Mouse (Mus musculus): ENCODE measurements at regions not wholly inside any gene's neighbourhood (a gene's known extent, or its start where the extent isn't known, plus 50 kb on each side); places are given as distances from the start of the nearest gene placed in this dataset.
A peak's percentile ranks its signal among the peaks of the same experiment; 100 is the strongest.
"Not testable (repeated sequence)": the region's sequence is repeated elsewhere in the genome, so short reads cannot be mapped to it uniquely, and the experiment has no call there.

DNA sequence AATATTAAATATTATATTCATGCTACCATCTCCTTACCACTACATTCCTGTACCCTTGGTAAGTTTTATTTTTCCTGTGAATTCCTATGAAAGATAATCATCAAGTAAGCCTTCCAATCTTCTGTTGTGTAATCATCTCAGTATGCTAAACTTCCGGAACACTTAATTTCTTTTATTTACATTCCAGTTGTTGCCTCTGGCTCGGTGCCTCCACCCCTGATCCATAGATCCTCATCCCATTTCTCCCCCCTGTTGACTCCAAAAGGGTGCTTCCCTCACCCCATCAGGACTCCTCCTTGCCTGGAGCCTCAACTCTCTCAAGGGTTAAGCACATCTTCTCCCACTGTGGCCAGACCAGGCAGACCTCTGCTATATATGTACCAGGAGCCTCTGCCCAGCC, 379.9 kb upstream of the Cwc22 start:
- no peak for DNase-seq
- 88% methylated on average over 2 of the region's 2 CpGs for WGBS
- Histone ChIP-seq H3K27ac (ENCODE audit: insufficient read depth, low read length) (no peak overlapping the region), H3K27me3 (ENCODE audit: control insufficient read depth, insufficient read depth, low read length) (no peaks in the 10 kb centered on the region), H3K4me1 (ENCODE audit: control insufficient read depth, insufficient read depth, low read length) (peaks cover 6% of the 10 kb centered on the region; the same call in 1 of the 2 replicates), H3K4me3 (replicated peaks; ENCODE audit: insufficient read depth, low read depth, low read length) (no peak overlapping the region)
- TF ChIP-seq POLR2A (IDR thresholded peaks at IDR 0.05; ENCODE audit: borderline replicate concordance, insufficient read depth, low read length), result no peak
- TF ChIP-seq CTCF (IDR thresholded peaks at IDR 0.05; ENCODE audit: borderline replicate concordance, insufficient read depth, low read depth, low read length), result no peak

DNA sequence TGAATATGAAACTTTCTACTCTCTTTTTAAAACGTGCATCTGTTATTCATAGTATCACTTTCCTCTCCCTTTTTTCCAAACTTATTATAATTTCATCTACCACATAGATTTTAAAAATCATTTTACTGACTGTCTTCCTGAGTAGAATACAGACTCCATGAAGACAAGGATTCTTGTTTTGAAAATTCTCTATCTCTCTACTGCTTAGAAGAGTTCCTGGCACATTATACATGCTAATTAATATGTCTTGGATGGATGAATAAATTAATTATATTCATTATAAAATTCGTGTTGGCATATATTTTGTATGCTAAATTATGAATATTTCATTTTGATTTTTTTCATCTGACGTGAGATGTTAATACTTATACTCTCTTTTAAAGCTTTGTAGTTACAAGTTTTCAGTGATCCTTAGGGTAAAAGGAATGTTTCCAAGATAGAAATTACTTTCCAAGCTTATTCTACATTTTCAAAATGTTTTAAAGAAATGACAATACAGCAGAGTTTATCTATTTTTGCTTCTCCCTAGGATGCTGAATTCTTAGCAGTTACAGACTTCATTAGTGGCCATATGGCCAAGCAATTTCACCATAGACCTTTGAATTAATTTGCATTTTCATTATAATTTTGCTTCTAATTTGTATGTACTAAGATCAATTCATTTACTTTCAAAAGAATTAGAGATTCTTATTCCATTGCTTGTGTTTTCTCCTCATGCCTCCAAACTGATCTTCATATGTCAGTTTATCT, 376.2 kb upstream of the Cwc22 start:
- no peak overlapping the region for H3K4me3 ChIP-seq (replicated peaks; ENCODE audit: insufficient read depth, low read depth, low read length)
- no peaks in the 10 kb centered on the region for H3K4me1 ChIP-seq (ENCODE audit: control insufficient read depth, insufficient read depth, low read length)
- DNase-seq, result no peak
- no peaks in the 10 kb centered on the region for H3K27me3 ChIP-seq (ENCODE audit: control insufficient read depth, insufficient read depth, low read length)
- no peak overlapping the region for H3K27ac ChIP-seq (ENCODE audit: insufficient read depth, low read length)
- TF ChIP-seq CTCF (IDR thresholded peaks at IDR 0.05; ENCODE audit: borderline replicate concordance, insufficient read depth, low read depth, low read length) (no peak), POLR2A (IDR thresholded peaks at IDR 0.05; ENCODE audit: borderline replicate concordance, insufficient read depth, low read length) (no peak)
- WGBS, result 58% methylated on average over 3 of the region's 3 CpGs

DNA sequence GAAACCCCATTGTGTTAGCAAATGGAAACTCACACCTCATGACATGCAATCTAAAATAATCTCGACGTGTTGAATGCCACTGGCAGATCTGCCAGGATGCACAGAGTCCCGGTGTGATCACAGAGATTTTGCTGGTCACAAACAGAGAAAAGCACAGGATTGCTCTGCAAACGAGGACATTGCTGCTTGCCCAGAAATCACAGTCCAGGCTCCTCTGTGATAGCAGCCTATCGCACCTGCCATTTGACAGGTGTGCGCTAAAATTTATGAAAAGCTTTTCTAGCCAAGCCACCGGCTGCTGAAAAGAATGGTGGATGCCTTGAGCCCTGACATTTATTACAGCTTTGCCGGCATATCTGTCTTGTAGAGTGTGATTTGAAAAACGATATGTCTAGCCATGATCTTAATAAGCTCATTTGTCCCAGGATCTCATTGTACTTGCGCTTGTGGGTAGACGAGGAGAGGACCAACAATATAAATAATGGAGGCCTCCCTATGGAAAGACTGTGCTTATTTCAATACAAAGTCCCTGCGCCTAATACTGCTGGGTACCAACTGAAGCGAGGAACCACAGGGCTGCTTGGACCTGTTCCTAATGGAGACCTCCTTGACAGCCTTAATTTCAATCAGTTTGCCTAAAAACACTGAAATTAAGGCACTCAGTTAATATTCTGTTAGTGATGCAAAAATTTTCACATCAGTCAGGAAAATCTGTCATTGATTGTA, 365.8 kb upstream of the Cwc22 start:
- no peaks in the 10 kb centered on the region for H3K27me3 ChIP-seq (ENCODE audit: control insufficient read depth, insufficient read depth, low read length)
- DNase-seq, result peak; percentile 51 to 62
- WGBS, result 38% methylated on average over 13 of the region's 13 CpGs
- TF ChIP-seq CTCF (IDR thresholded peaks at IDR 0.05; ENCODE audit: borderline replicate concordance, insufficient read depth, low read depth, low read length) (no peak), POLR2A (IDR thresholded peaks at IDR 0.05; ENCODE audit: borderline replicate concordance, insufficient read depth, low read length) (no peak)
- H3K4me3 ChIP-seq (replicated peaks; ENCODE audit: insufficient read depth, low read depth, low read length), result no peak overlapping the region
- H3K27ac ChIP-seq (ENCODE audit: insufficient read depth, low read length), result peak overlapping the region; percentile 68; the same call in 1 of the 2 replicates
- H3K4me1 ChIP-seq (ENCODE audit: control insufficient read depth, insufficient read depth, low read length), result peaks cover 5% of the 10 kb centered on the region

DNA sequence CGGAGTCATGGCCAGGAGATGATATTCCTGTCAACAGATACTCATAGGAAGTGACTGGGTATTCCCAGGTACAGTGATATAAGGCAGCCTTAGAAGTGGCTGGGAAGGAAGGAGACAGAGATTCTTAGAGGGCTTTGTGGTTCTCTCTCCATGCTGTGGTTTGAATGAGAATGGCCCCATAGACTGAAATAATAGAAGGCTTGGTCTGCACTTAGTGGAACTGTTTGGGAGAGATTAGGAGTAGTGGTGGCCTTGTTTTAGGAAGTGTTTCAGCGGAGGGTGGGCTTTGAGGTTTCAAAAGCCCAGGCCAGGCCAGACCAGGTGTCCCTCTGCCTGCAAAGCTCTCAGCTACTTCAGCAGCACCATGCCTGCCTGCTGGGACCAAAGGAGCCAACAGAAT, 363.2 kb upstream of the Cwc22 start:
- WGBS, result 86% methylated on average over 2 of the region's 2 CpGs
- H3K27me3 ChIP-seq (ENCODE audit: control insufficient read depth, insufficient read depth, low read length), result no peaks in the 10 kb centered on the region
- peaks cover 5% of the 10 kb centered on the region for H3K4me1 ChIP-seq (ENCODE audit: control insufficient read depth, insufficient read depth, low read length)
- H3K27ac ChIP-seq (ENCODE audit: insufficient read depth, low read length), result no peak overlapping the region
- DNase-seq, result no peak
- no peak for TF ChIP-seq POLR2A (IDR thresholded peaks at IDR 0.05; ENCODE audit: borderline replicate concordance, insufficient read depth, low read length)
- TF ChIP-seq CTCF (IDR thresholded peaks at IDR 0.05; ENCODE audit: borderline replicate concordance, insufficient read depth, low read depth, low read length), result no peak
- H3K4me3 ChIP-seq (replicated peaks; ENCODE audit: insufficient read depth, low read depth, low read length), result no peak overlapping the region

DNA sequence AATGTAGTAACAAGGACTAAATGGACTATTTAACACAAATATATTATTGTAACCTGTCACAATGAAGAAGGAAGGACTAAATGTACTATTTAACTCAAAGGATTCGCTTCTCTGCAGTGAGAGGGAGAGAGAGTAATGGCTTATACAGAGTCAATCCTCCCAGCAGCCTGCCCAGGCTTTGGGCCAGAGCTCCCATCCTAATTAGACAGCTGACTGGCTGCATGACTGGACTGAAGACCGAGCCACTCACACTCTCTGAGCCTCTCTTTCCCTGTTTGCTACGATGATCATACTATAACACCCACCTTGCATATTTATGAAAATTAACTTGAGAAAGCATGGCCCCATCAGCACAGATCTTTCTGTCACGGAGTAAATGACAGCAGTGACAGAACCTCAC, 360.7 kb upstream of the Cwc22 start:
- DNase-seq, result peak in 1 of 2 experiments; percentile 32
- Histone ChIP-seq H3K27me3 (ENCODE audit: control insufficient read depth, insufficient read depth, low read length) (no peaks in the 10 kb centered on the region), H3K4me1 (ENCODE audit: control insufficient read depth, insufficient read depth, low read length) (peaks cover 4% of the 10 kb centered on the region), H3K27ac (ENCODE audit: insufficient read depth, low read length) (no peak overlapping the region), H3K4me3 (replicated peaks; ENCODE audit: insufficient read depth, low read depth, low read length) (no peak overlapping the region)
- 36% methylated on average over 4 of the region's 4 CpGs for WGBS
- TF ChIP-seq CTCF (IDR thresholded peaks at IDR 0.05; ENCODE audit: borderline replicate concordance, insufficient read depth, low read depth, low read length), result no peak

DNA sequence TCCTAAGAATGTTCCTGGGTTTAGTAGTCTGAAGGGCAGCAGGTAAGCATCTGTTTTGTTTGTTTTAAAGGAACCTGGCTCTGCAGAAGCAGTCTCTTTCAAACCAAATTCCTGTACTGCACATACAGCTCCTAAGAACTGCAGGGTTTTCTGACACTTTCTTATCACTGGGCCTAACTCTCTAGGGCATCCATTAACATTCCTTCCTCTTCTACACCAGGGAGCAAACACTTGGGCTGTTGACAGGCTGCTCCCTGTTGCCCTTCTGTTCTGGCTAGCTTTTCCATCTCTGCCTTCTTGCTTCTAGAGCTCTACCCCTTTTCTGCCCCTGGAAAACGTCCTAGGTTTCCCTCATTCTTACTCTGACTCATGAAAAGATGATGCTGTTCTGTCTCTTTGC, 345.5 kb upstream of the Cwc22 start:
- WGBS, result 30% methylated on average over 1 of the region's 1 CpGs
- DNase-seq, result no peak

DNA sequence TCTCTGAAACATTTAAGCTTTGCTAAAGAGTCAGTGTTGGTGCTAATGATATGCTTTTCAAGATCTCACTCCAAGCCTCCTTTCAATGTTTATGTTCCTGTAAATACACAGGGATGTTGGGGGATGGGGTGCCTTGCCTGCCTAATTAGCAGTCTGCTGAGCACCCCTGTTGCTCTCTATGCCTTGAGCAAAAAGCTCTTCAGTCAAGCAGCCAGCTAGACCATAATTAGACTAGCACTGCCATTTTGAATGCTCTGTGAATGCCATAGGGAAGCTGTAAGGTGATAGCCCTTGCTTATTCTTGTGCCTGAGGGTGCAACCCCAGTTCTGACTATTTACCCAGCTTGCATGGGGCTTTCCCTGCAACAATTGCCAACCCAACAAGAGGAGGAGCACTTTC, 338.6 kb upstream of the Cwc22 start:
- DNase-seq, result no peak
- Histone ChIP-seq H3K4me1 (ENCODE audit: control insufficient read depth, insufficient read depth, low read length) (no peaks in the 10 kb centered on the region), H3K4me3 (replicated peaks; ENCODE audit: insufficient read depth, low read depth, low read length) (no peak overlapping the region), H3K27me3 (ENCODE audit: control insufficient read depth, insufficient read depth, low read length) (no peaks in the 10 kb centered on the region), H3K27ac (ENCODE audit: insufficient read depth, low read length) (no peak overlapping the region)
- TF ChIP-seq CTCF (IDR thresholded peaks at IDR 0.05; ENCODE audit: borderline replicate concordance, insufficient read depth, low read depth, low read length) (no peak), POLR2A (IDR thresholded peaks at IDR 0.05; ENCODE audit: borderline replicate concordance, insufficient read depth, low read length) (no peak)

More for the DNA sequence above, 345.5 kb upstream of the Cwc22 start:
- TF ChIP-seq CTCF (IDR thresholded peaks at IDR 0.05; ENCODE audit: borderline replicate concordance, insufficient read depth, low read depth, low read length), result no peak
- TF ChIP-seq POLR2A (IDR thresholded peaks at IDR 0.05; ENCODE audit: borderline replicate concordance, insufficient read depth, low read length), result no peak
- Histone ChIP-seq H3K27me3 (ENCODE audit: control insufficient read depth, insufficient read depth, low read length) (no peaks in the 10 kb centered on the region), H3K4me1 (ENCODE audit: control insufficient read depth, insufficient read depth, low read length) (no peaks in the 10 kb centered on the region), H3K27ac (ENCODE audit: insufficient read depth, low read length) (no peak overlapping the region), H3K4me3 (replicated peaks; ENCODE audit: insufficient read depth, low read depth, low read length) (no peak overlapping the region)

DNA sequence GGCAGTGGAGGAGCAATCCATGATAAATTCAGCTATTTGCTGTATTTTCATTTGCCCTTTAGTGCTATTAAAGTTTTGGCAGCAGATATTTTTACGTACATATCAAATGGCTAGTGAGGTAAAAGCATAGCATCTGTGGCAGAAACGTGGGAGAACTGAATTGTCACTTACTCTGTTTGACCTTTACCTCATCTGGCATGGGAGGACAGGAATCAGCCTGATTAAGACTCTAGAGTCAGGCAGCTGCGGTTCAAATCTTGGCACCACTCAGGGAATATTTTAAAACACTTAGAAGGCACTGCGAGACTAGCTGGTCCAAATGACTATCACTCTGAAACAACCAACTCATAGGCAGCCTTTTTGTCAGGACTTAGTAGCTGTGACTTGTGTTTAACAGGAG, 337.4 kb upstream of the Cwc22 start:
- Histone ChIP-seq H3K4me1 (ENCODE audit: control insufficient read depth, insufficient read depth, low read length) (no peaks in the 10 kb centered on the region), H3K4me3 (replicated peaks; ENCODE audit: insufficient read depth, low read depth, low read length) (no peak overlapping the region), H3K27ac (ENCODE audit: insufficient read depth, low read length) (no peak overlapping the region), H3K27me3 (ENCODE audit: control insufficient read depth, insufficient read depth, low read length) (no peaks in the 10 kb centered on the region)
- 53% methylated on average over 4 of the region's 4 CpGs for WGBS
- DNase-seq, result no peak
- no peak for TF ChIP-seq CTCF (IDR thresholded peaks at IDR 0.05; ENCODE audit: borderline replicate concordance, insufficient read depth, low read depth, low read length)
- TF ChIP-seq POLR2A (IDR thresholded peaks at IDR 0.05; ENCODE audit: borderline replicate concordance, insufficient read depth, low read length), result no peak

DNA sequence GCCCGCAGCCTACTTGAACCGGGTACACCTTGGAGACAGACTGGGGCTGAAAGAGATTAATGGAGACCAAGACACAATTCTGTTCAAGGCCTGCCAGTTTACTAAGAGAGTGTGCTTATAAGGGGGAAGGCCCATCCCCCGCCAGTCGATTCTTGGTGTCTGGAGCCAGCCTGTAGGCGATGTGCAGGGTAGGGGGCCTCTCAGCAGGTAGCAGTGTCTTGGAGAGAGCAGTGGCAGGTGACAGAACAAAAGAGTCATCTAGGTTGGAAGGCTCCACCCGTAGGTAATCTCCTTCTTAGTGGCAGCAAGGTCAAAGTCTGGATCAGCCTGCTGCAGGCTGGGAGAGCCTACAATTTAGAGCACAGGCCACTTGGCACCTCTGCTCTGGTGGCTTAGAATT, 335.7 kb upstream of the Cwc22 start:
- not testable (repeated sequence) for H3K27ac ChIP-seq (ENCODE audit: insufficient read depth, low read length); DNase-seq; H3K27me3 ChIP-seq (ENCODE audit: control insufficient read depth, insufficient read depth, low read length); H3K4me1 ChIP-seq (ENCODE audit: control insufficient read depth, insufficient read depth, low read length); H3K4me3 ChIP-seq (replicated peaks; ENCODE audit: insufficient read depth, low read depth, low read length)
- 72% methylated on average over 6 of the region's 6 CpGs for WGBS
